Mouse (Mus musculus) right cerebral cortex, postnatal 10 days (tissue): ENCODE measurements at regions not wholly inside any gene's neighbourhood (a gene's known extent, or its start where the extent isn't known, plus 50 kb on each side); places are given as distances from the start of the nearest gene placed in this dataset.
"Not testable (repeated sequence)": the region's sequence is repeated elsewhere in the genome, so short reads cannot be mapped to it uniquely, and the experiment has no call there.

Experiments
- DNase-seq, 2 experiments: peaks; one replicate each; pipeline ENCODE4 v3.0.0; 2021; ENCODE audit warnings: low spot score in 2 of 2

GRCm38 (mm10) chr4:10315144-10315543, 559.2 kb upstream of the 2610301B20Rik start:
- DNase-seq = no peak

GRCm38 (mm10) chr4:10315875-10316274, 558.4 kb upstream of the 2610301B20Rik start:
- DNase-seq = no peak

- no peak for DNase-seq
These were observed 530.2 kb upstream of the 2610301B20Rik start for GRCm38 (mm10) chr4:10344147-10344546.

GRCm38 (mm10) chr4:10351876-10352627, 522.2 kb upstream of the 2610301B20Rik start:
- peak; percentile 68 to 70 for DNase-seq

- no peak for DNase-seq
These were observed 516.7 kb upstream of the 2610301B20Rik start for GRCm38 (mm10) chr4:10357572-10357971.

- no peak for DNase-seq
These were observed 484.5 kb upstream of the 2610301B20Rik start for GRCm38 (mm10) chr4:10389790-10390189.

GRCm38 (mm10) chr4:10397249-10397648, 477.0 kb upstream of the 2610301B20Rik start:
- no peak for DNase-seq

GRCm38 (mm10) chr4:10398075-10398474, 476.2 kb upstream of the 2610301B20Rik start:
- no peak for DNase-seq

GRCm38 (mm10) chr4:10399649-10400048, 474.6 kb upstream of the 2610301B20Rik start:
- no peak for DNase-seq

GRCm38 (mm10) chr4:10402928-10403327, 471.4 kb upstream of the 2610301B20Rik start:
- DNase-seq = no peak

GRCm38 (mm10) chr4:10404438-10404837, 469.9 kb upstream of the 2610301B20Rik start:
- no peak for DNase-seq

- DNase-seq = no peak
These were observed 469.2 kb upstream of the 2610301B20Rik start for GRCm38 (mm10) chr4:10405102-10405501.

GRCm38 (mm10) chr4:10414274-10414673, 460.0 kb upstream of the 2610301B20Rik start:
- no peak for DNase-seq

- DNase-seq = no peak
These were observed 452.9 kb upstream of the 2610301B20Rik start for GRCm38 (mm10) chr4:10421354-10421753.

- DNase-seq = no peak
These were observed 439.9 kb upstream of the 2610301B20Rik start for GRCm38 (mm10) chr4:10434438-10434837.

- not testable (repeated sequence) for DNase-seq
These were observed 434.4 kb upstream of the 2610301B20Rik start for GRCm38 (mm10) chr4:10439921-10440320.

GRCm38 (mm10) chr4:10459603-10460002, 414.7 kb upstream of the 2610301B20Rik start:
- DNase-seq = no peak

- no peak for DNase-seq
These were observed 393.4 kb upstream of the 2610301B20Rik start for GRCm38 (mm10) chr4:10480936-10481335.

- peak; percentile 22 to 24 for DNase-seq
These were observed 366.0 kb upstream of the 2610301B20Rik start for GRCm38 (mm10) chr4:10508163-10508821.

- no peak for DNase-seq
These were observed 364.3 kb upstream of the 2610301B20Rik start for GRCm38 (mm10) chr4:10510013-10510412.

- no peak for DNase-seq
These were observed 323.5 kb upstream of the 2610301B20Rik start for GRCm38 (mm10) chr4:10550711-10551305.

- no peak for DNase-seq
These were observed 320.6 kb upstream of the 2610301B20Rik start for GRCm38 (mm10) chr4:10553724-10554123.

GRCm38 (mm10) chr4:10560078-10560477, 314.2 kb upstream of the 2610301B20Rik start:
- DNase-seq = no peak
